Mouse (Mus musculus) kidney, adult 18-20 months (tissue): Measurements from ENCODE around the gene Il31ra.

ENCODE experiments used
- DNase-seq: peaks from one replicate; pipeline ENCODE4 v3.0.0; 2021

The Il31ra gene

DNA sequence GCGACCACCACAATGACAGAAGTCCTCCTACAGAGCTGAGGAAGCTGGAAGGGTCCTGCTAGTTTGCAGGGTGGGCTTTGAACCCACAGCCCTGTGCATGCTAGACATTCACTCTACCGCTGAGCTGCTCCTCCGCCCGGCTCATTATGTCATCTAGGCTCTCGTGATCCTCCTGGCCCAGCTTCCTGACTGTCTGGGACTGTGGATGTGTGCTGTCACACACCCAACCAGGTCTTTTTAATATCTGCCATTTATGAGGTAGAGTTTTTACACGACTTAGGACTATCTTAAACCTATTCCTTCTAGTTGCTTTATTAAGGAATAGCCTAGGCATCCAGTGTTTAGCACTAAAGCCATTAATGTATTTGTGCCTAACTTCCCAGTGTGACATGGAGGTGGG is 88.7 kb downstream of the Il31ra start:
- DNase-seq = no peak

DNA sequence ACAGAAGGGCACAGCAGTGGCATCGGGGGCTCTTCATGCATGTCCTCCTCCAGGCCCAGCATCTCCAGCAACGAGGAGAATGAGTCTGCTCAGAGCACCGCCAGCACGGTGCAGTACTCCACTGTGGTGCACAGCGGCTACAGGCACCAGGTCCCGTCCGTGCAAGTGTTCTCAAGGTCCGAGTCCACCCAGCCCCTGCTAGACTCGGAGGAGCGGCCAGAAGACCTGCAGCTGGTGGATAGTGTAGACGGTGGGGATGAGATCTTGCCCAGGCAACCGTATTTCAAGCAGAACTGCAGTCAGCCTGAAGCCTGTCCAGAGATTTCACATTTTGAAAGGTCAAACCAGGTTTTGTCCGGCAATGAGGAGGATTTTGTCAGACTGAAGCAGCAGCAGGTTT is 90.3 kb downstream of the Il31ra start:
- DNase-seq = no peak

DNA sequence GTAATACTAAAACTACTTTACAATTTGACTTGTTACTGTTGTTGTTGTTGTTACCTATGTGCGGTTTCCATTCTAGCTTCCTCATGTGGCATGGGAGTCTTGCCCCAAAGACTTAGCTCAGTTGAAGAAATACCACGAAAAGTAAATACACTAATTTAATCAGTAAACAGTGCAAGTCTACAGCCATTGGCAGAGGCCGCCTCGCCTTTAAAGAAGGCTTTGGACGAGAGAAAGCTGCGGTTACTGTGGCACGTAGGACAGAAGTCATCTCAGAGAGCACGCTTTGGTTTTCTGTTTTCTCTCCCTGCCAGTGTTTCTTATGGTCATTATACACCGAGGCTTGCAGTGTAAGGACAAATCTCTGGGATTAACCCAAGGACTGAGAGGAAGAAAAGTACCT is 93.7 kb downstream of the Il31ra start:
- no peak for DNase-seq

DNA sequence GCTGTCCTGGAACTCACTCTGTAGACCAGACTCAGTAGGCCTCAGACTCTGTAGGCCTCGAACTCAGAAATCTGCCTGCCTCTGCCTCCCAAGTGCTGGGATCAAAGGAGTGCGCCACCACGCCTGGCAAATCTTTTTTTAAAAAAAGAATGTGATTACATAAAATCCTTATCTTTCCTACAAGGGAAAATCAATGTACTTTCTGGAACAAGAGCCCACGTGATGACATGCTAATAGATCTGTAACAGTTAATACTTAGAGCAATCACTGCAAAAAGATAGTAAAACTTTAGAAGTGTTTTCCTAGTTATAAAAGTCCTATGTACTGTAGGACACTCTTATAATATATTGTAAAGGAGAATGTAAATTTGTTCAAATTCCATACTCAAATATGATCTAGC is 94.1 kb downstream of the Il31ra start:
- DNase-seq = no peak

DNA sequence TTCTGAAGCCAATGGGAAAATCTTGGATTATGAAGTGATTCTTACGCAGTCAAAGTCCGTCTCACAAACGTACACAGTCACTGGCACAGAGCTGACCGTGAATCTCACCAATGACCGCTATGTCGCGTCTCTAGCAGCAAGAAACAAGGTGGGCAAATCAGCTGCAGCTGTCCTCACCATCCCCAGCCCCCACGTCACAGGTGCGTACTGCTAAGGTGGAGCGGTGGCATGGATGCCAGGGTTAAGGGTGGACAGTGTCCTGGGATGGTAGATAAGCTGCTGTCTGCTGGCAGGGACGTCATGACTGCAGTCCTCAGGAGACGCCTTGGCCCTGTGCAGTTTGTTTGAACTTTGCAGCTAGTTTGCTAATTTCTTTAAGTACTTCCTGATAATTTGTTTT is 99.6 kb downstream of the Il31ra start:
- DNase-seq = no peak

DNA sequence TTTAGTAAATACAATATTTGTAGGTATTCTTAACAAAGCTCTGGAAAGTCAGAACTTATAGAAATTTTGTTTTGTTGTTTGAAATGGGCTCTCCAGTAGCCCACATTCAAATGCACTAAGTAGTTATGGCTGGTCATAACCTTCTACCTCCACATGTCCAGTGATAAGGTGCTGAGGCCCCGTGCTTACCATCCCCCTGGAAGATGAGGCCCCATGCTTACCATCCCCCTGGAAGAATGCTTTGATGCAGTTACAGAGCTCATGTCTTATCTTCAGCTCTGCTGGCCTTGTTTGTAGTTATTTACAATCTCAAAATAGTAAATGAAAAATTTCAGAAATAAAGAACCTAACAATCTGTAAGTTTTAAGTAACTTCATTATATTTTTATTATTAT is 101.9 kb downstream of the Il31ra start:
- DNase-seq = no peak

DNA sequence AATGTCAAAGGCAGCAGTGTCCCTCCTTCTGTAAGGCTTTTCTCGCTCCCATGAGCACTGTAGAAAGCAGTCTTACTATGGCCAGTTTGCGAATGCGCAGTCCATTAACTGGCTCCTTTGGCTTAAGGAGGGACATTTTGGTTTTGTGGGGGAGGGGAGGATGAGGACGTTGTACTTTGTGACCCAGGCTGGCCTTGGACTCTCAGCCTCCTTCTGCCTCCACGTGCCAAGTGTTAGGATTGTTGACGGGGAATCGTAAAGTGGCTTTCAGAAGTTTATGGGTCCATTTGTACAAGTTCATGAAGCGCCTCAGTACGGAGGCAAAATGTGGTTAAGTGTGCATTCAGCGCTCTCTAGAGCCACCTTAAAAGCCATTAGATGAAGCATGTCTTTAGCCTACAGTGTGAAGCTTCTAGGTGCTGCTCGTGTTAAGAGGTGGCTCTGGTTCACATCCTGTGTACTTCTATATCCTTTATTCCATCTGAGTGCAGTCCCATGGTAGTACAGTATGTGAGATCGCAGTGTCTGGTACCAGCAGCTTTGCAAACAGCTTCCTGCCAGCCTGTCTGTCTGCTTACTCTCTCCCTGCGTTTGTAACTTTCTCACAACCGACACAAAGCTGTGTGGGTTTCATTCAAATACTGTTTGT is 102.4 kb downstream of the Il31ra start:
- DNase-seq = peak; percentile 34

DNA sequence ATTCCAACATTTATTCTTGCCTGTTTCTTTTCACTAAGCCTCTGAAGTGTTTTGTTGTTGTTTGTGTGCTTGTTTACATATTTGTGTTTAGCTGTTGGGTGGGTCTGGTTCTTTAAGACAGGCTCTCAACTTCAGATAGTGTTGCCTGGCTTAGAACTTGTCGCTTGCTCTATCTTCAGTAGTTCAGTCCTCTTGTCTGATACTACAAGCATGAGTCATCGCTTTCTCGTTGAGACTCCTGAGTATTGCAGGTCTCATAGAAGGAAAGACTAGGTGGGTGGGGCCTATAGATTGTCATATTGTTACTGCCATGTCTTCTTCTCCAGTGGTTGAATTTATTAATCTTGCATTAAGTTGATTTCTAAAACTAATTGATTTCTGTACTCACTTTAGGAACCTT is 104.1 kb downstream of the Il31ra start:
- no peak for DNase-seq

DNA sequence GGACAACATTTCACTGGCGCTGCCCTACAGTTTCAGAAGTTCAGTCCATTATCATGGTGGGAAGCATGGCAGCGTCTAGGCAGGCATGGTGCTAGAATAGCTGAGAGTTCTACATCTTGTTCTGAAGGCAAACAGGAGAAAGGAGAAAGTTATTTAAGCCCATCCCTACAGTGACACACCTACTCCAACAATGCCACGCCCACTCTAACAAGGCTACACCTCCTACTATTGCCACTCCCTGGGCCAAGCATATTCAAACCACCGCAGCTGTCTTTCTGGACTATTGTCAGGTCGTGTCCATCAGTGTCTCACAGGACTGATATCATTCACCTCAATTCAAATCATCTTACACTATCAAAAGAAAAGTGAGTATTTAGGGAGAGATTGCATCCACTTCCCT is 107.5 kb downstream of the Il31ra start:
- no peak for DNase-seq

DNA sequence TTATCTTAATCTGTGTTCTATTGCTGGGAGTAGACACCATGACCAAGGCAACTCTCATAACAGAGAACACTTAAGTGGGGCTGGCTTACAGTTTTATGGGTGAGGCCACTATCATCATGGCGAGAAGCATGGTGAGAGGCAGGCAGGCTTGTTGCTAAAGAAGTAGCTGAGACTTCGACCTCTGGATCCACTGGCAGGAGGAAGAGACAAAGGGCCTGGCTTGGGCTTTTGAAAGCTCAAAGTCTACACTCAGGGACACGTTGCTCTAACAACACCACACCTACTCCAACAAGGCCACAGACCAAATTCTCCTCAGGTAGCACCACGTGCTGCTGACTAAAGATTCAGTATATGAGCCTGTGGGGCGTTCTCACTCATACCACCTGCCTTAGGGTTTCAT is 107.9 kb downstream of the Il31ra start:
- peak; percentile 38 for DNase-seq

DNA sequence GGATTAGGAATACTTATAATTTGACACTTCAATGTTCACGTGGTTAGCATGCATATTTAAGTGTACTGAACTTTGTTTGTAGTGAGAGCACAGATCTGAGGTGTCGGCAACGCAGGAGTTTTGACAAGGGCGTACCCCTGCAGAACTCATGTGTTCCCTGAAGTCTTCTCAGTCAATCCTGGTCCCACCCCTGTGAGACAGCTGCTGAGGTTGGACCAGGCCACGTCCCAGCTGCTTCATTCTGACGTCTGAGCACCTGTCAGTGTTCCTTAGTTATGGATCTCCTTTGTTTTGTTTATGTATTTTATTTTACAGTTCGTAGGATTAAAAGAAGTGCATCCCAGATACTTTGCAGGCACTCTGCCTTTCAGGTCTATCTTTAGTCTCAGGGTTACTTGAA is 111.1 kb downstream of the Il31ra start:
- no peak for DNase-seq

DNA sequence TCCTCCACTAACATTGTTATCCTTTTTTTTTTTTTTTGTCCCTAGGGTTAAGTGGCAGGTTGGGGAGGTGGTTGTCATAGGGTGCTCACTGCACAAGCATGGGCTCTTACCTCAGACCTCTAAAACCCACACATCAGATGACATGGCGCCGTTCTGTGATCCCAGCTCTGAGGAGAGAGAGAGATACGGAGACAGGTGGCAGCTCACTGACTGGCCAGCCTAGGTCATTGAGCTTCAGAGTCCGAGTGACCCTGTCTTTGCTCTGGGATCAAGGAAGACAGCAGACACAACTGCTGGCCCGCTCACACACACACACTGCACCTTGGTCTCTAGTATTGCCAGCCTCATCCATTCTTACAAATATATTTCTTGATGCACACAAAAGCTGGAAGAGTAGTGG is 111.6 kb downstream of the Il31ra start:
- no peak for DNase-seq

DNA sequence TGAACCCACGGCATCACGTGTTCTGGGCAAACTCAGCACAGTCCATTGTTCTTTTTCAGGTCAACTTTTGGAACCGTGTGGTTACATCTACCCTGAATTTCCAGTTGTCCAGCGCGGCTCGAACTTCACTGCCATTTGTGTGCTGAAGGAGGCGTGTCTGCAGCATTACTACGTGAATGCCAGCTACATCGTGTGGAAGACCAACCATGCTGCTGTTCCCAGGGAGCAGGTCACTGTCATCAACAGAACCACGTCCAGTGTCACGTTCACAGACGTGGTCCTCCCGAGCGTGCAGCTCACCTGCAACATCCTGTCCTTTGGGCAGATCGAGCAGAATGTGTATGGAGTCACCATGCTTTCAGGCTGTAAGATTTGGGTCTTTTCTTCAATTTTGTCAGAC is 114.2 kb downstream of the Il31ra start:
- no peak for DNase-seq

DNA sequence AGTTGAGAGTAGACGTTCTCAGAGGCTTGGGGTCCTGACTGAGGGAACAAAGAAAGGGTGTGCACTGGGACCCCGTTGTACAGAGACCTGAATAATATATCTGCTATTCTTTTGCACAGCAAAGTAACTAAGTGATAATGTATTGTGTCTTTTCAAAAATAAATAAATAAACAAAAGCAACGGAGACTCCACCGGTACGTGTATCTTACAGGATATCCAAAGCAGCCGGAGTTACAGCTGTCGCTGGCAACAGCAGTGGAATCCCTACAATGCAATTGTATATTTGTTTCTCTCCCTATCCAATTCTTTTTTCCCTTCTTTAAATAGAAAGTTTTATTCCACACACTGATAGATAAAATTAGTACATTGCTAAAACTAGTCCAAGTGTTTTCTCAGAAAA is 115.1 kb downstream of the Il31ra start:
- no peak for DNase-seq

DNA sequence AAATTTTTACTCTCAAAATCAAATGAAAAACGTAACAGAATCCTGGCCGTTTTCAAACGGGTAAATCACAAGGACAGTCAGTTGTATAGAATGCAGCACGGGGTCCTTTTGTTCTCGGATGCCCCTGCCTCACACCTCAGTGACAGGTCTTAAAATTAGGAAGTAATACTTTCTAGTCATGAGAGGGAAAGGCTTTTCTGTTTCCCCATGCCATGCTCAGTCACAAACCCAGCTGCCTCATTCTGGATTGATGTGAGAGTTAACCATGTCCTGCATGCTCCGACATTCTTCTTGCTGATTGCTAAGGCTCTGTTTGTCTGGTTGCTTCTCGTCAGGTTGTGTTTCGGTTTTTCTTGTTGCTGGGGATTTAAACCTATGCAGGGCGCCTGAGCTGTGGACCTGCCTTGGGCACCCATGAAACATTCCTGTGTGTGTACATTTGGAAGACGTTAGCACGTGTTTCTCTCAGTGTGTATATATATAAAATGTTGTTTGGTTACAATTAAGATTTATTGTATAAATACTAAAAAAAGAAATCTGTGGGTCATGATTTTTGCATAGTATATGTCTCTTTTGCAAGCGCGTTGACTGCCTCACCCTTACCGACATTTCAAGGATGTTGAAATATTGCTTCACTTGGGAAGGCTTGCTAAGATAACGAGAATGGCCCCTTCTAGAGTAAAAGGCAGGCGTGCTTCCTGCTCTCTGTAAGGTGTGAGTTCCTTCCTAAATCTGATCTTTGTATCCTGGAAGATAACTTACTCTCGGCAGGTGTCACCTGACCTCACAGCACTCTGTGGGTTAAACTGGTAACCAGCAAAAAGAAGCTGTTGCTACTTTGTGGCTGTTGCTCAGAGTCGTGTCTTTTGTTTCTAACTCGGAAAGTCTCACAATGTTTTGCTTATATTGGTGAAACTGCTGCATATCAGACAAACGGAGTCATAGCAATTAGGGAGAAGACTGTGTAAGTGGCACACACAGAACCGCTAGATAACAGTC is 120.1 kb downstream of the Il31ra start:
- DNase-seq = no peak

DNA sequence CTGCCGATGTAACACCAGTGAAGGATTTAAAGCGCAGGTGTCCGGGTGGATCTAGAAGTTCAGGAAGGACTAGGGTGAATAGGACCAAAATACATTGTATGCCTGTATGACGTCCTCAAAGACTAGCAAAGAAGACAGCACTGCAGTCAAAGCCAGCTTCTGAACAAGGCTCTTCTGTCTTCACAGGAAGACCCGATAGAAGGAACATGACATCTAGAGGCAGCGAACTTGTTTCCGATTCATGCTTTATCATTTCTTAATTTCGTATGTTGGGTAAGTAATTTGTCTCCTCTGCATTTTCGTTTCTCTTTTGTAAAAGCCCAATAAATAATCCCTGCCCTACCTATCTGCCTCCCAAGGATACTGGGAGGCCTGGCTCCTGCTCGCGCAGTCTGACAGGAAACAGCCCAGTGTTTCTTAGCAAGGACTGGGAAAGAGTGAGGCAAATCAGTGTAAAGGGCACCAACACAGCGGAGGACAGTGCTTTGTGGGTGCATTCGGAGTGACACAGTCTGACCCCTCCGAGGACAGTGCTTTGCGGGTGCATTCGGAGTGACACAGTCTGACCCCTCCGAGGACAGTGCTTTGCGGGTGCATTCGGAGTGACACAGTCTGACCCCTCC is 121.6 kb downstream of the Il31ra start:
- DNase-seq = no peak

DNA sequence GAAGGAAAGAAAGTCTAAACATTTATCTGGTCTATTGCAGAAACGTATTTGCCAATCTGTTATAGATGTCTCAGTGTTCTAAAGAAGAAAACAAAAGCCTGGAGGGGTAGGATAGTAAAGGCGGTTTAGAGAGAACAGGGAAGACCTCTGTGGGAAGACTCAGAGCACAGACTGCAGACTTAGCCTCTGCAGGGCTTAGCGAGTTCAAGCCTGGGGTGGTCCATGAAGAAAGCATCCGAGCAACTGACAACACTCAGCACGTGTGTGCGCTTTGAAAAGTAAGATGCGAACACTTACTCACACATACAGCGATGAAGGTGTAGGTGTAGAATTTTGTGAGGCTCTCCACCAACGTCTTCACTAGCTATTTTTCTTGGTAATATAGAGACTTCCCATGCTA is 123.0 kb downstream of the Il31ra start:
- no peak for DNase-seq
